Mouse (Mus musculus): ENCODE data around the gene Pde7b.

The Pde7b gene

GRCm38 (mm10) chr10:20653299-20653698 lies 71.6 kb downstream of the Pde7b start:
- DNase-seq = no peak

- no peak for DNase-seq
These were observed 88.5 kb downstream of the Pde7b start for GRCm38 (mm10) chr10:20636381-20636780.

- no peak for DNase-seq
These were observed 91.8 kb downstream of the Pde7b start for GRCm38 (mm10) chr10:20633085-20633415.

- DNase-seq = no peak
These were observed 92.4 kb downstream of the Pde7b start for GRCm38 (mm10) chr10:20632256-20633084.

- DNase-seq = no peak
These were observed 94.8 kb downstream of the Pde7b start for GRCm38 (mm10) chr10:20630122-20630521.

GRCm38 (mm10) chr10:20625702-20626375 lies 99.0 kb downstream of the Pde7b start:
- no peak for DNase-seq

GRCm38 (mm10) chr10:20621661-20622454 lies 103.0 kb downstream of the Pde7b start:
- peak; percentile 75 for DNase-seq

- no peak for DNase-seq
These were observed 118.9 kb downstream of the Pde7b start for GRCm38 (mm10) chr10:20606007-20606406.

- peak; percentile 36 for DNase-seq
These were observed 129.6 kb downstream of the Pde7b start for GRCm38 (mm10) chr10:20595107-20595810.

GRCm38 (mm10) chr10:20594015-20594414 lies 130.9 kb downstream of the Pde7b start:
- no peak for DNase-seq

- DNase-seq = peak; percentile 45
These were observed 134.8 kb downstream of the Pde7b start for GRCm38 (mm10) chr10:20590100-20590499.

GRCm38 (mm10) chr10:20585959-20586358 lies 138.9 kb downstream of the Pde7b start:
- no peak for DNase-seq

GRCm38 (mm10) chr10:20575002-20575401 lies 149.9 kb downstream of the Pde7b start:
- no peak for DNase-seq

- no peak for DNase-seq
These were observed 150.5 kb downstream of the Pde7b start for GRCm38 (mm10) chr10:20574414-20574813.

- no peak for DNase-seq
These were observed 153.4 kb downstream of the Pde7b start for GRCm38 (mm10) chr10:20571521-20571920.

GRCm38 (mm10) chr10:20568630-20569029 lies 156.2 kb downstream of the Pde7b start:
- peak; percentile 33 for DNase-seq

- no peak for DNase-seq
These were observed 157.1 kb downstream of the Pde7b start for GRCm38 (mm10) chr10:20567684-20568236.

- DNase-seq = no peak
These were observed 168.4 kb downstream of the Pde7b start for GRCm38 (mm10) chr10:20556477-20556876.

- no peak for DNase-seq
These were observed 173.5 kb downstream of the Pde7b start for GRCm38 (mm10) chr10:20551341-20551740.

- DNase-seq = peak; percentile 54
These were observed 174.1 kb downstream of the Pde7b start for GRCm38 (mm10) chr10:20550771-20551170.

- no peak for DNase-seq
These were observed 174.7 kb downstream of the Pde7b start for GRCm38 (mm10) chr10:20550161-20550560.

Data from kidney, adult 9 months (tissue).